Mouse (Mus musculus) ovary, adult 18-20 months (tissue): Measurements from ENCODE around the gene Stat4.

Experiments used
- DNase-seq: peaks from one replicate; pipeline ENCODE4 v3.0.0; 2022; ENCODE audit warnings: low spot score, mixed read lengths

Stat4 gene

GRCm38 (mm10) chr1:51986848-51987247 lies at the start of gene Stat4:
Stat4 (plus strand) TSS chr1:51987148.
- no peak for DNase-seq

GRCm38 (mm10) chr1:51938357-51938756 lies 48.6 kb upstream of the Stat4 start:
- no peak for DNase-seq

- DNase-seq = no peak
These were observed 42.2 kb upstream of the Stat4 start for GRCm38 (mm10) chr1:51944755-51945154.

GRCm38 (mm10) chr1:51947116-51947515 lies 39.8 kb upstream of the Stat4 start:
- no peak for DNase-seq

GRCm38 (mm10) chr1:51964647-51965046 lies 22.3 kb upstream of the Stat4 start:
- no peak for DNase-seq

- no peak for DNase-seq
These were observed 18.0 kb upstream of the Stat4 start for GRCm38 (mm10) chr1:51968994-51969393.

GRCm38 (mm10) chr1:51970182-51970581 lies 16.8 kb upstream of the Stat4 start:
- no peak for DNase-seq

GRCm38 (mm10) chr1:51975589-51975988 lies 11.4 kb upstream of the Stat4 start:
- DNase-seq = no peak

GRCm38 (mm10) chr1:51979048-51979447 lies 7.9 kb upstream of the Stat4 start:
- DNase-seq = no peak

- no peak for DNase-seq
These were observed 5.1 kb downstream of the Stat4 start for GRCm38 (mm10) chr1:51991983-51992609.

- no peak for DNase-seq
These were observed 9.1 kb downstream of the Stat4 start for GRCm38 (mm10) chr1:51996056-51996455.

GRCm38 (mm10) chr1:51996751-51997659 lies 10.1 kb downstream of the Stat4 start:
- no peak for DNase-seq

GRCm38 (mm10) chr1:51998542-51998941 lies 11.6 kb downstream of the Stat4 start:
- DNase-seq = no peak

- DNase-seq = no peak
These were observed 17.1 kb downstream of the Stat4 start for GRCm38 (mm10) chr1:52004096-52004495.

GRCm38 (mm10) chr1:52008443-52008842 lies 21.5 kb downstream of the Stat4 start:
- no peak for DNase-seq

- DNase-seq = no peak
These were observed 22.0 kb downstream of the Stat4 start for GRCm38 (mm10) chr1:52008947-52009346.

- no peak for DNase-seq
These were observed 23.8 kb downstream of the Stat4 start for GRCm38 (mm10) chr1:52010741-52011140.

GRCm38 (mm10) chr1:52011227-52011626 lies 24.3 kb downstream of the Stat4 start:
- DNase-seq = no peak

GRCm38 (mm10) chr1:52012231-52012630 lies 25.3 kb downstream of the Stat4 start:
- no peak for DNase-seq

- DNase-seq = no peak
These were observed 25.8 kb downstream of the Stat4 start for GRCm38 (mm10) chr1:52012757-52013156.

- no peak for DNase-seq
These were observed 32.7 kb downstream of the Stat4 start for GRCm38 (mm10) chr1:52019621-52020020.

GRCm38 (mm10) chr1:52021936-52022725 lies 35.2 kb downstream of the Stat4 start:
- no peak for DNase-seq

- no peak for DNase-seq
These were observed 41.7 kb downstream of the Stat4 start for GRCm38 (mm10) chr1:52028686-52029085.
